Mouse (Mus musculus) neural tube, embryonic 14.5 days (tissue): ENCODE data around the gene Atp5h. TPM values are rescaled to one million over a fixed set of nuclear protein-coding genes. Genes with fewer than 3 reads are reported as not detected.

ENCODE experiments used
- ATAC-seq: fragments of 200-750 bp; cut with Nextera tagmentation; 2 replicates; pipeline ENCODE4 v1.8.0; 2017; ENCODE audit warnings: low read depth, mild to moderate bottlenecking, moderate TSS enrichment, moderate library complexity
- H3K27ac ChIP-seq: fragments of 300-500 bp; sonication (generic); 2 replicates; pipeline ENCODE4 v1.5.1; 2014; ENCODE audit warnings: low read depth, mild to moderate bottlenecking, control low read depth, low read length, moderate library complexity, mixed read lengths
- H3K27me3 ChIP-seq: fragments of 300-500 bp; sonication (generic); 2 replicates; pipeline ENCODE4 v1.6.1; 2014; ENCODE audit warnings: low read length; ENCODE audit not compliant: control insufficient read depth, insufficient read depth
- H3K36me3 ChIP-seq: fragments of 300-500 bp; sonication (generic); 2 replicates; pipeline ENCODE4 v1.6.1; 2014; ENCODE audit warnings: low read length, mixed read lengths; ENCODE audit not compliant: control insufficient read depth, insufficient read depth
- H3K4me1 ChIP-seq: fragments of 300-500 bp; sonication (generic); 2 replicates; pipeline ENCODE4 v1.6.1; 2014; ENCODE audit warnings: low read length; ENCODE audit not compliant: control insufficient read depth, insufficient read depth
- H3K4me2 ChIP-seq: fragments of 300-500 bp; sonication (generic); 2 replicates; pipeline ENCODE4 v1.6.1; 2014; ENCODE audit warnings: mild to moderate bottlenecking, low read depth, low read length, control low read depth
- H3K4me3 ChIP-seq: fragments of 300-500 bp; sonication (generic); 2 replicates; pipeline ENCODE4 v1.5.1; 2014; ENCODE audit warnings: low read depth, low read length, control low read depth, mixed read lengths
- H3K9ac ChIP-seq: fragments of 300-500 bp; sonication (generic); replicated peaks from 2 replicates; pipeline ENCODE4 v1.6.1; 2014; ENCODE audit warnings: low read depth, mild to moderate bottlenecking, control low read depth, low read length, mixed read lengths
- H3K9me3 ChIP-seq: fragments of 300-500 bp; sonication (generic); 2 replicates; pipeline ENCODE4 v1.6.1; 2016; ENCODE audit warnings: low read length; ENCODE audit not compliant: control insufficient read depth
- WGBS: fragments of 180-500 bp; shearing (Covaris S2); extraction: QIAGEN DNeasy Blood & Tissue Kit; methylation state at CpG from one replicate; pipeline ENCODE4 v1.1.7; 2014; 5-methylcytosine and 5-hydroxymethylcytosine counted together
- polyA plus RNA-seq: library from polyadenylated mRNA; unstranded; fragments of >200 nt; fragmentation: Nextera tagmentation; extraction: Ambion mirVana; gene quantifications from 2 replicates; pipeline ENCODE4 v1.2.1, GENCODE M21; 2014

Gene Atp5h
- polyA plus RNA-seq, 1 experiment from 2014 or later, result 1,005 TPM

GRCm38 (mm10) chr11:115377854-115378253, 41.9 kb downstream of the Atp5h start:
- H3K9me3 ChIP-seq, result no peaks in the 10 kb centered on the region
- ATAC-seq, result no peak
- no peaks in the 10 kb centered on the region for H3K36me3 ChIP-seq
- H3K27ac ChIP-seq, result no peak overlapping the region
- H3K4me1 ChIP-seq, result peaks cover 10% of the 10 kb centered on the region
- WGBS, result 83% methylated on average over 7 of the region's 7 CpGs
- no peaks in the 10 kb centered on the region; the same call in none of the 2 replicates for H3K27me3 ChIP-seq
- no peak overlapping the region for H3K9ac ChIP-seq
- H3K4me2 ChIP-seq, result no peak overlapping the region
- H3K4me3 ChIP-seq, result no peak overlapping the region

GRCm38 (mm10) chr11:115377254-115377653, 42.5 kb downstream of the Atp5h start:
- Histone ChIP-seq H3K9me3 (no peaks in the 10 kb centered on the region), H3K9ac (no peak overlapping the region), H3K27me3 (no peaks in the 10 kb centered on the region; the same call in none of the 2 replicates), H3K27ac (no peak overlapping the region), H3K4me3 (no peak overlapping the region), H3K4me1 (0 out of 2 replicates have a peak, but pooled peaks cover 7% of the 10 kb centered on the region), H3K4me2 (no peak overlapping the region), H3K36me3 (no peaks in the 10 kb centered on the region)
- 96% methylated on average over 4 of the region's 4 CpGs for WGBS
- no peak for ATAC-seq

- H3K9me3 ChIP-seq, result no peaks in the 10 kb centered on the region
Measured at GRCm38 (mm10) chr11:115376722-115377121, 43.0 kb downstream of the Atp5h start.

GRCm38 (mm10) chr11:115374695-115375425, 44.9 kb downstream of the Atp5h start:
- peak overlapping the region; percentile 68 for H3K4me2 ChIP-seq

More at GRCm38 (mm10) chr11:115376722-115377121, 43.0 kb downstream of the Atp5h start:
- Histone ChIP-seq H3K27me3 (no peaks in the 10 kb centered on the region; the same call in 1 of the 2 replicates), H3K36me3 (no peaks in the 10 kb centered on the region), H3K4me3 (no peak overlapping the region), H3K4me2 (no peak overlapping the region), H3K27ac (no peak overlapping the region), H3K9ac (no peak overlapping the region), H3K4me1 (0 out of 2 replicates have a peak, but pooled peaks cover 7% of the 10 kb centered on the region)
- 67% methylated on average over 7 of the region's 7 CpGs for WGBS
- ATAC-seq, result no peak

GRCm38 (mm10) chr11:115373805-115374694, 45.7 kb downstream of the Atp5h start:
- H3K27me3 ChIP-seq, result no peaks in the 10 kb centered on the region; the same call in 1 of the 2 replicates
- H3K36me3 ChIP-seq, result no peaks in the 10 kb centered on the region
- peak overlapping the region; percentile 73 for H3K27ac ChIP-seq
- H3K4me3 ChIP-seq, result peak overlapping the region; percentile 44
- peak overlapping the region; percentile 62 for H3K9ac ChIP-seq
- H3K4me2 ChIP-seq, result peak overlapping the region; percentile 68
- H3K4me1 ChIP-seq, result 0 out of 2 replicates have a peak, but pooled peaks cover 7% of the 10 kb centered on the region
- WGBS, result 2% methylated on average over 29 of the region's 30 CpGs
- no peaks in the 10 kb centered on the region for H3K9me3 ChIP-seq
- ATAC-seq, result peak; percentile 77

More at GRCm38 (mm10) chr11:115374695-115375425, 44.9 kb downstream of the Atp5h start:
- Histone ChIP-seq H3K9me3 (no peaks in the 10 kb centered on the region), H3K27me3 (no peaks in the 10 kb centered on the region; the same call in 1 of the 2 replicates), H3K36me3 (no peaks in the 10 kb centered on the region), H3K27ac (peak overlapping the region; percentile 73), H3K9ac (peak overlapping the region; percentile 62), H3K4me3 (peak overlapping the region; percentile 44), H3K4me1 (0 out of 2 replicates have a peak, but pooled peaks cover 7% of the 10 kb centered on the region)
- ATAC-seq, result peak; percentile 20; the same call in 1 of the 2 replicates
- WGBS, result 73% methylated on average over 12 of the region's 12 CpGs

- H3K4me1 ChIP-seq, result 0 out of 2 replicates have a peak, but pooled peaks cover 7% of the 10 kb centered on the region
- WGBS, result 50% methylated on average over 2 of the region's 2 CpGs
- no peak overlapping the region for H3K4me3 ChIP-seq
- H3K36me3 ChIP-seq, result no peaks in the 10 kb centered on the region
- no peak overlapping the region for H3K9ac ChIP-seq
- no peak overlapping the region for H3K4me2 ChIP-seq
- H3K9me3 ChIP-seq, result no peaks in the 10 kb centered on the region
- ATAC-seq, result no peak
- no peak overlapping the region for H3K27ac ChIP-seq
- no peaks in the 10 kb centered on the region; the same call in 1 of the 2 replicates for H3K27me3 ChIP-seq
Measured at GRCm38 (mm10) chr11:115372737-115373136, 47.0 kb downstream of the Atp5h start.

- no peak for ATAC-seq
- 69% methylated on average over 1 of the region's 1 CpGs for WGBS
- H3K27ac ChIP-seq, result no peak overlapping the region
- H3K4me2 ChIP-seq, result no peak overlapping the region
- H3K9me3 ChIP-seq, result no peaks in the 10 kb centered on the region
- no peaks in the 10 kb centered on the region; the same call in 1 of the 2 replicates for H3K27me3 ChIP-seq
- H3K9ac ChIP-seq, result no peak overlapping the region
- H3K36me3 ChIP-seq, result no peaks in the 10 kb centered on the region
- H3K4me3 ChIP-seq, result no peak overlapping the region
- H3K4me1 ChIP-seq, result 0 out of 2 replicates have a peak, but pooled peaks cover 7% of the 10 kb centered on the region
Measured at GRCm38 (mm10) chr11:115372015-115372414, 47.7 kb downstream of the Atp5h start.

- no peak overlapping the region for H3K9ac ChIP-seq
- no peaks in the 10 kb centered on the region for H3K9me3 ChIP-seq
- H3K27ac ChIP-seq, result no peak overlapping the region
- H3K4me2 ChIP-seq, result no peak overlapping the region
- no peak for ATAC-seq
- no peaks in the 10 kb centered on the region; the same call in 1 of the 2 replicates for H3K27me3 ChIP-seq
- no peaks in the 10 kb centered on the region for H3K36me3 ChIP-seq
- 0 out of 2 replicates have a peak, but pooled peaks cover 7% of the 10 kb centered on the region for H3K4me1 ChIP-seq
- no peak overlapping the region for H3K4me3 ChIP-seq
- WGBS, result 45% methylated on average over 8 of the region's 8 CpGs
Measured at GRCm38 (mm10) chr11:115371354-115371753, 48.4 kb downstream of the Atp5h start.
